Mouse (Mus musculus) kidney, embryonic 14.5 days (tissue): ENCODE results near the gene Ppip5k1. TPM values are rescaled to one million over a fixed set of nuclear protein-coding genes. Genes with fewer than 3 reads are reported as not detected.

Experiments used
- ATAC-seq: fragments of 200-750 bp; cut with Nextera tagmentation; 2 replicates; pipeline ENCODE4 v1.8.0; 2017; ENCODE audit warnings: moderate number of reproducible peaks, mild to moderate bottlenecking, moderate TSS enrichment, moderate library complexity; ENCODE audit not compliant: low FRiP score, low TSS enrichment
- H3K27ac ChIP-seq: fragments of 300-500 bp; sonication (generic); 2 replicates; pipeline ENCODE4 v1.5.1; 2014; ENCODE audit warnings: low read depth, mild to moderate bottlenecking, low read length, moderate library complexity, mixed read lengths
- H3K27me3 ChIP-seq: fragments of 300-500 bp; sonication (generic); 2 replicates; pipeline ENCODE4 v1.6.1; 2014; ENCODE audit warnings: mild to moderate bottlenecking, low read length; ENCODE audit not compliant: control insufficient read depth, insufficient read depth
- H3K36me3 ChIP-seq: fragments of 300-500 bp; sonication (generic); 2 replicates; pipeline ENCODE4 v1.6.1; 2014; ENCODE audit warnings: low read length, mixed read lengths; ENCODE audit not compliant: control insufficient read depth, insufficient read depth
- H3K4me1 ChIP-seq: fragments of 300-500 bp; sonication (generic); 2 replicates; pipeline ENCODE4 v1.6.1; 2014; ENCODE audit warnings: low read length, mixed read lengths; ENCODE audit not compliant: control insufficient read depth, insufficient read depth
- H3K4me2 ChIP-seq: fragments of 300-500 bp; sonication (generic); replicated peaks from 2 replicates; pipeline ENCODE4 v1.6.1; 2014; ENCODE audit warnings: low read depth, mild to moderate bottlenecking, low read length
- H3K4me3 ChIP-seq: fragments of 300-500 bp; sonication (generic); 2 replicates; pipeline ENCODE4 v1.5.1; 2014; ENCODE audit warnings: mild to moderate bottlenecking, low read length
- H3K9ac ChIP-seq: fragments of 300-500 bp; sonication (generic); 2 replicates; pipeline ENCODE4 v1.6.1; 2014; ENCODE audit warnings: low read depth, mild to moderate bottlenecking, low read length, moderate library complexity
- H3K9me3 ChIP-seq: fragments of 300-500 bp; sonication (generic); 2 replicates; pipeline ENCODE4 v1.6.1; 2016; ENCODE audit warnings: low read length; ENCODE audit not compliant: control insufficient read depth
- WGBS: fragments of 180-500 bp; shearing (Covaris S2); extraction: QIAGEN DNeasy Blood & Tissue Kit; methylation state at CpG from one replicate; pipeline ENCODE4 v1.1.7; 2014; 5-methylcytosine and 5-hydroxymethylcytosine counted together
- polyA plus RNA-seq: library from polyadenylated mRNA; unstranded; fragments of >200 nt; fragmentation: Nextera tagmentation; extraction: Ambion mirVana; gene quantifications from 2 replicates; pipeline ENCODE4 v1.2.1, GENCODE M21; 2014

Gene Ppip5k1
- polyA plus RNA-seq, 1 experiment from 2014 or later: 13.3 TPM

DNA sequence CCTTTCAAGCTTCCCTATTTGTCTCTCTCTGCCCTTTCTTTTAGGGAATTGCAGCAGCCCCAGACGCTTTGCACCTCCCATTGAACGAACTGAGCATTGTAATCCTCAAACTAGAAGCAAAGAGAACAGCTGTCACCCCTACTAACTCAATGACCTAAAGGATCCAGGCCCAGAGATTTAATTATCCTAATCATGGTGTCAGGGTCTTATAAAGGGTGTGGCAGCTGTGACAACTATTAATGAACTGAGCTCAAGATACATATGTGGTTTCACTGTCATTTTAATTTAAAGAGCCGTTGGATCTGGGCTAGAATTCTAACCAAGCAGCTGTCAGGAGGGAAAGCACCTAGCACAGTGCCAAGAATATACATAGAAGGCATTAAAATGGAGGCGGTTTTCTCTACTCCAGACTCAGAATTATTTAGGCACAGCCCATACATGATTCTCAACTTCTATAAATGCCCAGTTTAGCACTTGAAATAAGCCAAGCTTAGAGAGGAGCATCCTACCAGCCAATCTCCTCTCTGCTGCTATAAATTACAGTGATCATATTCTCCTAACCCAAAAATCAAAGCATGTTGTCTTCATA is 83.2 kb downstream of the Ppip5k1 start:
- peak overlapping the region; percentile 82 for H3K9ac ChIP-seq
- whole genome bisulfite sequencing: 26% methylated on average over 4 of the region's 4 CpGs

DNA sequence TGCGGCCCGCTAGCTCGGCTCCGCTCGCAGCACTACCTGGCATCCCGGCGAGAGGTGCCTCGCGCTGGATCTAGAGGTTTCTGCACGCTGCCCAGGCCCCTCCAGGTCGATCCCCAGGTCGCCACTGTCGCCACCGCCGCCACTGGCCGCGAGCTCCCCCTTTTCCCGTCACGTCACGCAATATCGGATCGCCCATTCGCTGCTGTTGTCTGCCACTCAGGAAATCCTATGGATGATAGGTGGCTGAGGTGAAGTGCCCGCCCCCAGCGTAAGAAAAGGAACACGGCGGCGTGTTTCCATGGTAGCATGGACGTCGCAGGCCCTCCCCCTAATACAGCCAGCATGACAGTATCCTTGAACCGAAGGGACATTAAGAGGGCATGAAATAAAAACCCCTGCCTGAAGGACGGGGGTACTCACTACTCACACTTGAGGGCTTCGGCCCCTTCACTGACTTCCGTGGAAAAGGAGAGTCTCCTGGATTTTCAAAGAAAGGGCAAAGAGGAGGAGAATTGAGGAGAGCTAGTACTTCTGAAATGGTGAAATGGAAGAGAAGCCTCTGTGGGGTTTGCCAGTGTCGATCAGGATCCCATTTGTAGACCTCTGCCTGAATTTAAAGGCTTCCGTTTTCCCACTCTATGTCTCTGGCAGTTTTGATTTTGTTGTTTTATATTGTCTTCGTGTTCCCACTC is 83.8 kb downstream of the Ppip5k1 start, which contains the start of gene Trp53bp1:
Gene Trp53bp1, minus strand, starts transcription at position 172 of the 692 bp plus-strand sequence.
- no peaks in the 10 kb centered on the region for H3K27me3 ChIP-seq
- peak within 1 kb of the TSS; percentile 82 for H3K9ac ChIP-seq
- H3K4me2 ChIP-seq: peak within 1 kb of the TSS; percentile 69
- H3K36me3 ChIP-seq: peaks cover 35% of the 10 kb centered on the region
- no peaks in the 10 kb centered on the region for H3K9me3 ChIP-seq
- peaks cover 7% of the 10 kb centered on the region for H3K4me1 ChIP-seq
- under 1% methylated on average over 37 of the region's 37 CpGs for WGBS
- peak within 1 kb of the TSS; percentile 74 for H3K4me3 ChIP-seq
- peak within 1 kb of the TSS; percentile 49; the same call in 1 of the 2 replicates for H3K27ac ChIP-seq
- ATAC-seq: peak; percentile 99

More for the DNA sequence above, 83.2 kb downstream of the Ppip5k1 start:
- H3K36me3 ChIP-seq: peaks cover 30% of the 10 kb centered on the region
- H3K27ac ChIP-seq: no peak overlapping the region
- H3K4me3 ChIP-seq: peak overlapping the region; percentile 74
- no peaks in the 10 kb centered on the region; the same call in 1 of the 2 replicates for H3K27me3 ChIP-seq
- H3K4me2 ChIP-seq: peak overlapping the region; percentile 67
- ATAC-seq: no peak
- no peaks in the 10 kb centered on the region for H3K9me3 ChIP-seq
- peaks cover 7% of the 10 kb centered on the region for H3K4me1 ChIP-seq

DNA sequence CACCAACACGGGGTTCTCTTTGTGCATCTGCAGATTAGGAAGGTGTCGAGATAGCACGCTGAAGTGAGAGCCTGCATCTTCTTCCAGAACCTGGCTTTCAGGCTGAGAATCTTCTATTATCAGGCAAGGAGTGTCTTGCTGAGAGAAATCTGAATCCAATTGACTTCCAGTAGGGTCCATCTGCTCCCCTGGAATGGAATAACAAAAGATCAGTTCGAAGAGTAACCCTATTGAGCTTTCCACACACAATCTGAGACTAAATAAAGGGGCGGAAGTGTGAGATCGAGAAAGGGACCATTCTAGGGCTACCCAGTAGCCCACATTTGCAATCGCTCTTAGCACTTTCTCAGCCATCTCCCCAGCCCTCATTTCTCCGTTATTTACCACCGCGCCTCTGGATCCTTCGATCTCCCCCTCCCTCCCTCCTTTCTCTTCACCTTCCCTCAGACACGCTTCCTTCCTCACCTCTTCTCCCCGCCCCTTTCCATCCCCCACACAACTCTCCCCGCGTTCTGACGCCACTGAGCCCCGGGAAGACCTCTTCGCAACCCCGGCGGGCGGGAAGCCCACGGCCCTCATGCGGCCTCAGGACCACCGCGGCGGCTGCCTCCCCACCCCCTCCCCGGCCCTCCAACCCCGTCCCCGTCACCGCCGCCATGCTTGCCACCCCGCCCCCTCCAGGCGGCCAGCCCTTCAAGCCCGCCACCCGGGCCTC is 84.5 kb downstream of the Ppip5k1 start:
- WGBS: 1% methylated on average over 33 of the region's 35 CpGs
- H3K4me2 ChIP-seq: peak overlapping the region; percentile 69
- H3K36me3 ChIP-seq: peaks cover 36% of the 10 kb centered on the region
- H3K9me3 ChIP-seq: no peaks in the 10 kb centered on the region
- peak overlapping the region; percentile 74 for H3K4me3 ChIP-seq
- peak overlapping the region; percentile 49; the same call in 1 of the 2 replicates for H3K27ac ChIP-seq
- H3K27me3 ChIP-seq: no peaks in the 10 kb centered on the region
- peak overlapping the region; percentile 82 for H3K9ac ChIP-seq
- peak; percentile 90 for ATAC-seq
- peaks cover 7% of the 10 kb centered on the region for H3K4me1 ChIP-seq

DNA sequence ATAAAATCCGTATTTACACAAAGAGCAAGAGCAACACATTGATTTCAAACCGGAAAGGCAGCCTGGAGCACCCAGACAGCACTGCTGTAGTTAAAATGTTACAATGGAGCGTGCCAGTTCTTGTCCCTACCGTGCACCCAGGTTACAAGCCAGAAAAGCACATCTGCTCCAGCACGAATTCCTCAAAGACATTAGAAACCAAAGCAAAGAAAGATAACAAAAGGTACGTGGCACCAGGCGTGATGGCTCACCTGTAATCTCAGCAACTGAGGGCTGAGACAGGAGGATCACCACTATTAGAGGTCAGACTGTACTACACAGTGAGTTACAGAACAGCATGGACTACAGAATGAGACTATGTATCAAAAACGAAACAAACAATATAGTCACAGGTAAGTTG is 86.8 kb downstream of the Ppip5k1 start:
- Histone ChIP-seq H3K27ac (no peak overlapping the region), H3K4me1 (peaks cover 7% of the 10 kb centered on the region), H3K9me3 (no peaks in the 10 kb centered on the region), H3K9ac (no peak overlapping the region), H3K36me3 (peaks cover 46% of the 10 kb centered on the region), H3K4me2 (no peak overlapping the region), H3K27me3 (no peaks in the 10 kb centered on the region), H3K4me3 (no peak overlapping the region)
- no peak for ATAC-seq
- WGBS: 73% methylated on average over 8 of the region's 8 CpGs

Other genes with a start within 250 kb of the Ppip5k1 start
- 0.12 and 0.14 TPM in 2 replicates for gene Tgm7, start 245.6 kb downstream of the Ppip5k1 start, polyA plus RNA-seq
- 16.0 and 22.7 TPM in 2 replicates for gene Adal, start 215.0 kb downstream of the Ppip5k1 start, polyA plus RNA-seq
- gene Lcmt2, start 214.7 kb downstream of the Ppip5k1 start, polyA plus RNA-seq: 15.0 and 22.1 TPM in 2 replicates
- gene Tubgcp4, start 184.7 kb downstream of the Ppip5k1 start, polyA plus RNA-seq: 36.4 and 59.9 TPM in 2 replicates
- gene Zscan29, start 184.3 kb downstream of the Ppip5k1 start, polyA plus RNA-seq: 9.6 and 13.3 TPM in 2 replicates
- gene Trp53bp1, start 84.0 kb downstream of the Ppip5k1 start, polyA plus RNA-seq: 55.0 and 91.9 TPM in 2 replicates
- 5.8 and 7.0 TPM in 2 replicates for gene Map1a, start 65.8 kb downstream of the Ppip5k1 start, polyA plus RNA-seq
- gene Ckmt1, start 2.3 kb upstream of the Ppip5k1 start, polyA plus RNA-seq: 3.3 and 7.9 TPM in 2 replicates
- not detected in 2 replicates for gene Strc, start 31.8 kb upstream of the Ppip5k1 start, polyA plus RNA-seq
- 542 and 571 TPM in 2 replicates for gene Pdia3, start 58.4 kb upstream of the Ppip5k1 start, polyA plus RNA-seq
- 2.2 and 2.8 TPM in 2 replicates for gene Catsper2, start 58.4 kb upstream of the Ppip5k1 start, polyA plus RNA-seq
- gene Ell3, start 88.9 kb upstream of the Ppip5k1 start, polyA plus RNA-seq: 12.0 and 12.2 TPM in 2 replicates
- 522 and 664 TPM in 2 replicates for gene Serf2, start 93.8 kb upstream of the Ppip5k1 start, polyA plus RNA-seq
- 116 and 147 TPM in 2 replicates for gene Hypk, start 97.9 kb upstream of the Ppip5k1 start, polyA plus RNA-seq
- gene Serinc4, start 101.4 kb upstream of the Ppip5k1 start, polyA plus RNA-seq: 0.20 and 0.24 TPM in 2 replicates
- gene Mfap1b, start 118.7 kb upstream of the Ppip5k1 start, polyA plus RNA-seq: 47.8 and 53.2 TPM in 2 replicates
- gene Mfap1a, start 151.3 kb upstream of the Ppip5k1 start, polyA plus RNA-seq: 21.5 and 28.0 TPM in 2 replicates
- 11.0 and 11.9 TPM in 2 replicates for gene Wdr76, start 151.3 kb upstream of the Ppip5k1 start, polyA plus RNA-seq